Mouse (Mus musculus) mouse trophoblast stem cell (cell line): ENCODE measurements at regions not wholly inside any gene's neighbourhood (a gene's known extent, or its start where the extent isn't known, plus 50 kb on each side); places are given as distances from the start of the nearest gene placed in this dataset.

Source experiments
- in situ Hi-C, 2 experiments: fragments of 300-500 bp; cut with MseI, MboI; formaldehyde crosslinking; loops; 2 replicates in 1 of 2; 3 replicates in 1 of 2; pipeline ENCODE4 v1.15.1; 2025

DNA sequence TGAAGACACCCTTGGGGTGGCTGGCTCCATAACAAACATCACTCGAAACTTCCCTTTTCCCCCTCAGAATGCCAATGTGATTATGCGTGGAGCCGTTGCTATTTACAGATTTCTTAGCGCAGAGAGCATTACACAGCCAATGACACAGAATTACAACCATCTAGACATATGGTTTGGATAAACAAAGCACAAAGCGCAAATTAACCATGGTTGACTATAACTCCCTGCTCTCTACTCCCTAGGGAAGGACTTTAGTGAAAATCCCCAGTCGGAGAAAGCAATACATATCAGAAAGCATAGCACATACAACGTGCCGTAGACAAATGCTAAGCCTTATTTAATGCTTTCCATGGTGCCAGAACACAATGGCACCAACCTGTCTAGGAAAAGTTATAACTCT lies 131.8 kb downstream of the Tshz3 start:
- in situ Hi-C loops = no loop called here

- in situ Hi-C loops = no loop called here
Measured at GRCm38 (mm10) chr7:36830155-36830554, 132.2 kb downstream of the Tshz3 start.

- in situ Hi-C loops = no loop called here
Measured at GRCm38 (mm10) chr7:36848279-36848678, 150.4 kb downstream of the Tshz3 start.

DNA sequence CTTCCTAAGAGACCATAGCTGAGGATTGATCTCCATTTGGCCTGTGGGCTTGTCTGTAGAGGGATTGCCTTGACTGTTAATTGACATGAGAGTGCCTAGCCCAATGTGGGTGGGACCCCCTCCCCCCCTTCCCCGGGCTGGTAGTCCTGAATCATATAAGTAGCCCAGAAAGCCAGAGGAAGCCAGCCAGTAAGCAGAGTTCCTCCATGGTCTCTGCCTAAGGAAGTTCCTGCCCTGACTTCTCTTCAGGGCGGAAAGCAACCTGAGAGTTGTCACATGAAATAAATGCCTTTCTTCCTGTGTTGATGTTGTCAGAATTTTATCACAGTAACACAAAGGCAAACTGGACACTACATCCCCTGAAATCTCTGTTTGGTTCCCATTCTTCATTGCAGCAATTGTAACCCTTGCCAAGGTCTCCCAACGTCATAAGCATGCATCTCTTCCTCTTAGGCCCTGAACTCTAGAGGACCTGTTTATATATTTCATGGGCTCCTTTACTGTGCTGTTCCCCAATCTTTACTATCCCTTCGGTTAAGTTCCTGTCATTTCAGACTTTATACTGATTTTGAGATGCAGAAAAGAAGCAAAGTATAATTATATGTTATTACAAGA lies 153.5 kb downstream of the Tshz3 start:
- in situ Hi-C loops = no loop called here

DNA sequence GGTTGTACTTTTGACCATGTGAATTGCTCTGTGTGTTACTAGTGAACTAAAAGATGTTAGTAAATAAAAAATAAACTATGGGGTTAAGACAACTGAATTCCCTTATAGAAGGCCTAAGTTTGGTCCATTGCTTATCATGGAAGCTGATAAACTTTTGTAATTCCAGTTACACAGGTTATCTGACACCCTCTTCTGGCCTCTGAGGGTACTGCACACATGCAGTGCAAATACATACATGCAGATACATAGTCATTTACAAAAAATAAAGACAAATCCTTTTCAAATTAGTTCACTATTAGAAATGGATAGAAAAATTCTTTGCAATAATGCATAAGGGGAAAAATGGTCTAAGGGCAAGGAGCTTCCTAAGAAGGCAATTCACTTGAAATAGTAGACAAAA lies 156.4 kb downstream of the Tshz3 start:
- in situ Hi-C loops = no loop called here

GRCm38 (mm10) chr7:36859428-36859827 lies 161.5 kb downstream of the Tshz3 start:
- in situ Hi-C loops = no loop called here

GRCm38 (mm10) chr7:36862481-36862880 lies 164.6 kb downstream of the Tshz3 start:
- in situ Hi-C loops = no loop called here

- in situ Hi-C loops = no loop called here
Measured at GRCm38 (mm10) chr7:36863745-36864144, 165.8 kb downstream of the Tshz3 start.

DNA sequence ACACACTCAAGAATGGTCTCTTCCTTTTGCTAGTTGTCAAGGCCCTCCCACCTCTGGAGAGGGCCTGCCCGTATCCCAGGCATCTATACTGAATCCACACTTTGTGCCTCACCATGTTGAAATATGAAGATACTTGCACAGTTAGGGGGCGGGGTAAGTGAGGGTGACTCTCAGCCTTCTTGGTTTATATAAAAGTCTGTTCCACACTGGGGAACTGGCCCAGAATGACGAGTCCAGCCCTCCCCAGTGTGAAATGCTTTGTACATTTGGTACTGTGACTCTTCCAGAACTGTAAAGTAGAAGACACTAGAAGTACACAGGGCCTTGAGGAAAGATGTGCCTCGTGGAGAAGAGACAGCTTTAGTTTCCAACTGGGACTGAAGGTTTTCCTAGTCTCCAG lies 166.8 kb downstream of the Tshz3 start:
- in situ Hi-C loops = no loop called here

GRCm38 (mm10) chr7:36866602-36867001 lies 168.7 kb downstream of the Tshz3 start:
- in situ Hi-C loops = no loop called here

DNA sequence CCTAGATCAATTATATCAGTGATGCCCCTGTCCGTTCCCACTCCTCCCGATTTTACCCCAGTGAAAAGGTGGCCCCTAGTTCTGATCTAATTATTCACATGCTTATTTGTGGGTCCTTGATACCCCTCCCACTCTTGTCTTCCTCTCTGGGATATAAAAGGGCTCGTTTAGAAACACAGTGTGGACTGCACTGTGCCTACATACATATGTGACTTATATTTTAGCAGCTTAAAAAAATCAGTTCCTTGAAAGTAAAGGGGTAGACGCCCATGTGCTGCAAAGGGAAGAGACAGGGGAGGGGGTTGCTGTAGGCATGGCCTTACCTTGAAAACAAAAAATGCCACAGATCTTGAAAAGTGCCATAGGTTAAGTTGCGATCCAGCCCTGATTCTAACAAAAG lies 176.1 kb downstream of the Tshz3 start:
- in situ Hi-C loops = no loop called here

DNA sequence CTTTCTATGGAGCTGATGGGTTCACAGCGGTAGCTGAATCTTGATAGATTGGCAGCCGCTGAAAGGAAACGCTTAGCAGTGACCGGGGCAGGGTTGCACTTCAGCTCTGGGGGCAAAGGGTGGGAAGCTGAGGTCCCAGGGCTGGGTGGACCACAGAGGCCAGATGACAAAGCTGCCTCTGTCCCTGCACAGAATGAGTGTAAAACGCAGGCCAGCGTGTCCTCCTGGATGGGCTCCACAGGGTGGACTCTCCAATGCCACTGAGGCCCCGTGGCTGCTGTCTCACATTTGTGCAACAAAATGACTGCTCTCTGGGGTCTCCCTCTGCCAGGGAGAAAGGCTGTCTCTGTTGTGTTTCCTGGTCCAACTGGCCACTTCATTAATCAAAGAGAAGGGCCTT lies 179.8 kb downstream of the Tshz3 start:
- in situ Hi-C loops = no loop called here

- in situ Hi-C loops = no loop called here
Measured at GRCm38 (mm10) chr7:36892776-36893500, 195.0 kb downstream of the Tshz3 start.

- in situ Hi-C loops = no loop called here
Measured at GRCm38 (mm10) chr7:36896339-36896738, 198.4 kb downstream of the Tshz3 start.

- in situ Hi-C loops = no loop called here
Measured at GRCm38 (mm10) chr7:36901537-36901936, 203.6 kb downstream of the Tshz3 start.

GRCm38 (mm10) chr7:36913304-36913703 lies 215.4 kb downstream of the Tshz3 start:
- in situ Hi-C loops = no loop called here

DNA sequence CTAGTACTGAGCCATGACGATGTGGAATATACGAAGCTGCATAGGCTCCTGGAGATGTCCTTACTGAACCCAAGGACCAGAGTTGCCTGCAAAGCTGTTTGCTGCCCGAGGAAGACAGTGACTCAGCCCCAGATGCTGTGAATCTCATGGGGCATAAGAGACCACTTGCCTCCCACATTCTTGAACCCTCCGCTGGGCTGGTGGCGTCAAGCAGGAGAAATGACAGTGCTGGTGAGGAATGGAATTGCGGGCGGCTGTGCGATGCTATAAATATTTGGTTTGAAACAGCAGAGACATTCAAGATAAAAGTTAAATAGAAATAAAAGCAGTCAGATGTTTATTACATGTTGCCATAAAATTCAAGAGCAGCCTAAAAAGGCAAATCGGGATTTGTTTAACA lies 216.3 kb downstream of the Tshz3 start:
- in situ Hi-C loops = no loop called here

DNA sequence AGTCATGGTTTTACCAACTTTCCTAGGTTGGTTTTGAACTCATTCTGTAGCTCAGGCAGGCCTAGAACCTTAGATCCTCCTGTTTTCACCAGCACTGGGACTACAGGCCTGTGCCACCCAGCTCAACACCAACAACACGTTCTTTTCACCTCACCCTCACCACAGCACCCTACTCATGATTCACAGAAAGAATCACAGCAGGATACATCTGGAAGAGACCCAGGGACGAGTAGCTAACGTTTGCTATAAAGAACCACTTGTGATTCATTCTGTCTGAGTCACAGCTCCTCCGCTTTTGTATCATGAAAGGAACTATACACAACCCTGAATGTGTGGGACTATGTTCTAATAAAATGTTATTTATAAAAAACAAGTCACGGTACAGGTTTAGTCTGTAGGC lies 217.3 kb downstream of the Tshz3 start:
- in situ Hi-C loops = no loop called here

DNA sequence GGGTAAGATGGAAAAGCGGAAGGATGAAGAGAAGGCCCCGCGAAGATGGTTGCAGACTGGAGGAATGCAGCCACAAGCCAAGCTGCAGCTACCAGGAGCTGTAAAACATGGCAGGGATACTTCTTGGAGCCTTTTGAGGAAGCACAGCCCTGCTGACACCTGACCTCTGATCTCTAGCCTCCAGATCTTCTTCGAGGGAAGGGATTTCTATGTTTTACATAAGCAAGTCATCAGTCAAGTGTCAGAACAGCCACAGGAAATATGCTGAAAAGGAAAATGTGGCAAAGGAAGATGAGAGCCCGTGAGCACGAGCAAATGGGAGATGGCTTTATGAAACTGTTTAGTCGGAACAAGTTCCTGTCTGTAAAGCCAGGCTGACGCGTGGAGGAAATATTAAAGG lies 219.1 kb downstream of the Tshz3 start:
- in situ Hi-C loops = no loop called here

- in situ Hi-C loops = no loop called here
Measured at GRCm38 (mm10) chr7:36919413-36919812, 221.5 kb downstream of the Tshz3 start.

DNA sequence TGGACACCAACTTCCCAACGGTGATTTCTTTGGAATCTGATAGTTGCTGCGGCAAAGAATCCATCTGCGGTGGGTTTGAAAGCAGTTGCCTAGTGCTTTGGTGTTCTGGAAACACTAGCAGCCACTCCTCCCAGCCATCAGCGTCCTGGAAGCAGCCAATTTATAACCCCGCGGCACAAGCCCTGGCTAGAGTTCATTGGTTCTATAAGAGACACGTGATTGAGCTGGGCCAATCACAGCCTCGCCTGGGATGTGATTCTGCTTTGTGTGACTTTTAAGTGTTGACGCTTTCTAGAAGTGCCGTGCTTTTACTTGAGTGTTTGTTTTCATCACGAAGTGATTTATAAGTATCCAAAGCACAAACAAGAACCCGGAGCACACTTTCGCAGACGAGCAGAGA lies 223.1 kb downstream of the Tshz3 start:
- in situ Hi-C loops = no loop called here

DNA sequence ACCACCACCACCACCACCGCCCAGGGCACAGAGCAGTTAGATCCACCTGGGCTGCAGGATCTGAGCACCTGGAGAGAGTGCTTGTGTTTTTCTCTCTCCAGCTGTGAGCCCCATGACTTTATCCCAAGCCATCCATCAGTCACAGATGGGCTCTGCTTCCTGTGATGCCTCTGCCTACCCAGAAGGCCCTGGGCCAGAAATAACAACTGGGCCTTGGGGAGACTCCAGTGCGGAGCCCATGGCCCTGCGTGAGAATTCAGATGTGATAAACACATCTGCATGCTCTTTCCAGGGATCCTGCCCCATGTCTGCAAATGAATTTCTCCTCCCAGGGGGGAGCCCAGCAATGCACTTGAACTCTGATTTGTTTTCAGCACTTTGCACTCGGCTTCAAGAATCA lies 235.6 kb downstream of the Tshz3 start:
- in situ Hi-C loops = no loop called here

- in situ Hi-C loops = no loop called here
Measured at GRCm38 (mm10) chr7:36934792-36935555, 237.1 kb downstream of the Tshz3 start.
